Mouse (Mus musculus): ENCODE results near the gene Gtf2h3.

DNA sequence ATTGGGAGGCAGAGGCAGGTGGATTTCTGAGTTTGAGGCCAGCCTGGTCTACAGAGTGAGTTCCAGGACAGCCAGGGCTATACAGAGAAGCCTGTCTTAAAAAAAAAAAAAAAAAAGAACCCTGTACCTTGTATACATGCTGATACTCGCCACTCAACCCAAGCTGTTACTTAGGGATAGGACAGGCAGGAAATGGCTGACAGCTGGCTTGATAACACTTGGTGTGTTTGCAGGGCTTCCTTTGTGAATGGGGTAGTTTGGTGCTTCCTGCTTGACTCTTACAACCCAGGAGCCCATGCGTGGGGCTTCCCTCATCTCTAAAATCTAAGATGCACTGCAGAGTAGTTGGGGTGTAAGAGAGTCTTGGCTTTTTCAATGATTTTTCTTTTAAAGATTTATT is 54.5 kb downstream of the Gtf2h3 start:
- TF ChIP-seq GATA1 (IDR thresholded peaks at IDR 0.05; ENCODE audit: low read length) (no peak), TAL1 (IDR thresholded peaks at IDR 0.05; ENCODE audit: low read length) (no peak)
